Mouse (Mus musculus): Measurements from ENCODE around the gene Mat2a.

DNA sequence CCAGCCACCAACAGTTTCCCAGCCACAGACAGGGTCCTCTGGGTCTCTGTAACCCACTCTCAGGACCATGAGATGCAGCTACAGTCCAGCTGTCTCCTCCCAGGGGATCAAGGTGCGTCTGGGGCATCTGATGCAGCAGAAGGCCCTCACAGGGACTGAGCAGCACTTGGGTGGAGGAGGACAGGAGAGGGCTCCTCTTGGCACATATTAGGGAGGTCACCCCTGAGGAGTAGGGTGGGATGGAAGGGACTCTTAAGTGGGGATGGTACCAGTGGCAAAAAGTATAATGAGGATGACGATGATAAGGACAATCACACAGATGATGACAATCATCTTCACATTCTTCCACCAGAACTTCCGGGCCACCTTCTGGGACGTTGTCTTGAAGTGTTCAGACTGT lies 54.1 kb downstream of the Mat2a start:
- TF ChIP-seq POLR2A (IDR thresholded peaks at IDR 0.05; ENCODE audit: low read depth, low read length) (no peak), CTCF (conservative IDR thresholded peaks at IDR 0.05 in 1 of 2, IDR thresholded peaks at IDR 0.05 in 1 of 2; ENCODE audit: low read depth in 2 of 2, low read length in 2 of 2) (no peak), TBP (conservative IDR thresholded peaks at IDR 0.05; ENCODE audit: low read depth, low read length) (no peak), TCF12 (IDR thresholded peaks at IDR 0.05; ENCODE audit: low read depth, low read length) (no peak), MXI1 (IDR thresholded peaks at IDR 0.05; ENCODE audit: low read depth, low read length) (no peak), PAX5 (IDR thresholded peaks at IDR 0.05; ENCODE audit: low read length) (no peak), ETS1 (conservative IDR thresholded peaks at IDR 0.05; ENCODE audit: low read depth, low read length) (no peak), SIN3A (IDR thresholded peaks at IDR 0.05; ENCODE audit: low read length) (no peak), USF2 (conservative IDR thresholded peaks at IDR 0.05; ENCODE audit: low read depth, low read length) (no peak), ZC3H11A (IDR thresholded peaks at IDR 0.05; ENCODE audit: low read depth, low read length) (no peak), MEF2A (IDR thresholded peaks at IDR 0.05; ENCODE audit: borderline replicate concordance, low read depth, low read length) (no peak), HCFC1 (IDR thresholded peaks at IDR 0.05; ENCODE audit: low read depth, low read length) (no peak), MAX (IDR thresholded peaks at IDR 0.05; ENCODE audit: low read length) (no peak), MAZ (IDR thresholded peaks at IDR 0.05; ENCODE audit: low read depth, low read length) (no peak)

Data from CH12.LX (cell line).